Mouse (Mus musculus): ENCODE results near the gene Spata22. TPM values are rescaled to one million over a fixed set of nuclear protein-coding genes. Genes with fewer than 3 reads are reported as not detected.

Gene Spata22
- total RNA-seq, 2 experiments from 2014 or later: not detected

Other genes with a start within 250 kb of the Spata22 start
- not detected in 2 replicates for gene Itgae, start 239.2 kb upstream of the Spata22 start, total RNA-seq (2015; ENCODE audit: low replicate concordance)
- gene Itgae, start 239.2 kb upstream of the Spata22 start, total RNA-seq (2017; ENCODE audit: low replicate concordance): 0.08 and 1.3 TPM in 2 replicates
- 44.3 and 57.4 TPM in 2 replicates for gene Haspin, start 191.4 kb upstream of the Spata22 start, total RNA-seq (2015; ENCODE audit: low replicate concordance)
- gene Haspin, start 191.4 kb upstream of the Spata22 start, total RNA-seq (2017; ENCODE audit: low replicate concordance): 65.1 and 71.6 TPM in 2 replicates
- not detected in 2 replicates for gene P2rx5, start 169.3 kb upstream of the Spata22 start, total RNA-seq (2015; ENCODE audit: low replicate concordance)
- gene P2rx5, start 169.3 kb upstream of the Spata22 start, total RNA-seq (2017; ENCODE audit: low replicate concordance): not detected in 2 replicates
- 16.9 and 27.2 TPM in 2 replicates for gene Emc6, start 152.7 kb upstream of the Spata22 start, total RNA-seq (2015; ENCODE audit: low replicate concordance)
- gene Emc6, start 152.7 kb upstream of the Spata22 start, total RNA-seq (2017; ENCODE audit: low replicate concordance): 8.0 and 31.8 TPM in 2 replicates
- 2.1 and 9.4 TPM in 2 replicates for gene Tax1bp3, start 152.7 kb upstream of the Spata22 start, total RNA-seq (2015; ENCODE audit: low replicate concordance)
- 3.3 and 6.9 TPM in 2 replicates for gene Tax1bp3, start 152.7 kb upstream of the Spata22 start, total RNA-seq (2017; ENCODE audit: low replicate concordance)
- 5.9 and 11.9 TPM in 2 replicates for gene Ctns, start 130.7 kb upstream of the Spata22 start, total RNA-seq (2015; ENCODE audit: low replicate concordance)
- gene Ctns, start 130.7 kb upstream of the Spata22 start, total RNA-seq (2017; ENCODE audit: low replicate concordance): 7.7 and 15.1 TPM in 2 replicates
- 2.9 TPM in 1 of 2 replicates, not detected in the other for gene Shpk, start 130.3 kb upstream of the Spata22 start, total RNA-seq (2015; ENCODE audit: low replicate concordance)
- 0.39 TPM in 1 of 2 replicates, not detected in the other for gene Shpk, start 130.3 kb upstream of the Spata22 start, total RNA-seq (2017; ENCODE audit: low replicate concordance)
- not detected in 2 replicates for gene Trpv1, start 95.4 kb upstream of the Spata22 start, total RNA-seq (2015; ENCODE audit: low replicate concordance)
- not detected in 2 replicates for gene Trpv1, start 95.4 kb upstream of the Spata22 start, total RNA-seq (2017; ENCODE audit: low replicate concordance)
- not detected in 2 replicates for gene Trpv3, start 62.4 kb upstream of the Spata22 start, total RNA-seq (2015; ENCODE audit: low replicate concordance)
- gene Trpv3, start 62.4 kb upstream of the Spata22 start, total RNA-seq (2017; ENCODE audit: low replicate concordance): not detected in 2 replicates
- not detected in 2 replicates for gene Aspa, start 145 bp upstream of the Spata22 start, total RNA-seq (2015; ENCODE audit: low replicate concordance)
- not detected in 2 replicates for gene Aspa, start 145 bp upstream of the Spata22 start, total RNA-seq (2017; ENCODE audit: low replicate concordance)
- gene Gm49340, start within 50 bp of the Spata22 start, total RNA-seq (2015; ENCODE audit: low replicate concordance): not detected in 2 replicates
- gene Gm49340, start within 50 bp of the Spata22 start, total RNA-seq (2017; ENCODE audit: low replicate concordance): not detected in 2 replicates
- gene Olfr20, start 21.0 kb downstream of the Spata22 start, total RNA-seq (2015; ENCODE audit: low replicate concordance): not detected in 2 replicates
- not detected in 2 replicates for gene Olfr20, start 21.0 kb downstream of the Spata22 start, total RNA-seq (2017; ENCODE audit: low replicate concordance)
- gene Olfr376, start 41.5 kb downstream of the Spata22 start, total RNA-seq (2015; ENCODE audit: low replicate concordance): not detected in 2 replicates
- gene Olfr376, start 41.5 kb downstream of the Spata22 start, total RNA-seq (2017; ENCODE audit: low replicate concordance): not detected in 2 replicates
- gene Olfr1, start 69.9 kb downstream of the Spata22 start, total RNA-seq (2015; ENCODE audit: low replicate concordance): not detected in 2 replicates
- gene Olfr1, start 69.9 kb downstream of the Spata22 start, total RNA-seq (2017; ENCODE audit: low replicate concordance): not detected in 2 replicates
- not detected in 2 replicates for gene Olfr378, start 98.7 kb downstream of the Spata22 start, total RNA-seq (2015; ENCODE audit: low replicate concordance)
- not detected in 2 replicates for gene Olfr378, start 98.7 kb downstream of the Spata22 start, total RNA-seq (2017; ENCODE audit: low replicate concordance)
- gene Olfr380, start 127.8 kb downstream of the Spata22 start, total RNA-seq (2015; ENCODE audit: low replicate concordance): not detected in 2 replicates
- not detected in 2 replicates for gene Olfr380, start 127.8 kb downstream of the Spata22 start, total RNA-seq (2017; ENCODE audit: low replicate concordance)
- gene Olfr381, start 161.9 kb downstream of the Spata22 start, total RNA-seq (2015; ENCODE audit: low replicate concordance): not detected in 2 replicates
- gene Olfr381, start 161.9 kb downstream of the Spata22 start, total RNA-seq (2017; ENCODE audit: low replicate concordance): not detected in 2 replicates
- not detected in 2 replicates for gene Olfr382, start 187.5 kb downstream of the Spata22 start, total RNA-seq (2015; ENCODE audit: low replicate concordance)
- not detected in 2 replicates for gene Olfr382, start 187.5 kb downstream of the Spata22 start, total RNA-seq (2017; ENCODE audit: low replicate concordance)